Mouse (Mus musculus): ENCODE data around the gene Trim2. TPM values are rescaled to one million over a fixed set of nuclear protein-coding genes. Genes with fewer than 3 reads are reported as not detected.

Gene Trim2
- total and polyA plus RNA-seq, 3 experiments, result 2.4 to 3.3 (median 2.5) TPM

DNA sequence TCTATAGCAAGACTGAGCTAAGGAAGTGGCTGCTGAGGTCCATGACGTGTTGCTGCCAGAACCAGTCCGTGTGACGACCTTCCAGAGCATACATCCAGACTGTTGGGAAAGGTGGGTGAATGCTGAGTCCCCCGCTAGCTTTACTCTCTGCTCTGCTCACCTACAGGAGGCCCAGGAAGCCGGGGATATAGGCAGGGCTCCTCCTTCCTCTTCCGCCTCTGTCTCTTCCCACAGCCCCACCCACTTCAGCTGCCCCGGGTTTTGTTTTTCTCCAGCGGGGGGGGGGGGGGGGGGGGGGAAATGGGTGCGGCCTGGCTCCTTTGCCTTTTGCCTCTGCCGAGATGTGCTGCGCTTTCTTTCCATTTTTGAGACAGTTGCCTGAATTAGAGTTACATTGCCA is 30.9 kb upstream of the Trim2 start:
- TF ChIP-seq MYC (IDR thresholded peaks at IDR 0.05; ENCODE audit: low read depth, low read length) (no peak), ELF1 (IDR thresholded peaks at IDR 0.05; ENCODE audit: low read depth, low read length) (peak; percentile 85), RCOR1 (conservative IDR thresholded peaks at IDR 0.05; ENCODE audit: low read depth, low read length) (no peak), MAFK (IDR thresholded peaks at IDR 0.05; ENCODE audit: insufficient replicate concordance, low read length) (no peak), ZNF384 (IDR thresholded peaks at IDR 0.05; ENCODE audit: low read depth, low read length) (no peak), NRF1 (IDR thresholded peaks at IDR 0.05; ENCODE audit: low read depth, low read length) (no peak), CHD2 (IDR thresholded peaks at IDR 0.05; ENCODE audit: low read length) (no peak), RAD21 (IDR thresholded peaks at IDR 0.05; ENCODE audit: low read depth, low read length) (no peak), POLR2AphosphoS2 (IDR thresholded peaks at IDR 0.05; ENCODE audit: low read depth, low read length) (no peak), CTCF (conservative IDR thresholded peaks at IDR 0.05 in 1 of 2, IDR thresholded peaks at IDR 0.05 in 1 of 2; ENCODE audit: low read depth in 2 of 2, low read length in 2 of 2) (no peak), HCFC1 (IDR thresholded peaks at IDR 0.05; ENCODE audit: low read depth, low read length) (peak; percentile 37), MAZ (IDR thresholded peaks at IDR 0.05; ENCODE audit: low read depth, low read length) (peak; percentile 68; the same call in 1 of the 2 replicates), ETS1 (conservative IDR thresholded peaks at IDR 0.05; ENCODE audit: low read depth, low read length) (no peak), USF1 (IDR thresholded peaks at IDR 0.05; ENCODE audit: low read depth, low read length) (no peak), PAX5 (IDR thresholded peaks at IDR 0.05; ENCODE audit: low read length) (no peak), TBP (conservative IDR thresholded peaks at IDR 0.05; ENCODE audit: low read depth, low read length) (no peak), SMC3 (IDR thresholded peaks at IDR 0.05; ENCODE audit: low read depth, low read length) (no peak), ZMIZ1 (IDR thresholded peaks at IDR 0.05; ENCODE audit: low read depth, low read length) (no peak), UBTF (IDR thresholded peaks at IDR 0.05; ENCODE audit: low read depth, low read length) (no peak), CHD1 (IDR thresholded peaks at IDR 0.05; ENCODE audit: low read depth, low read length) (no peak), SIN3A (IDR thresholded peaks at IDR 0.05; ENCODE audit: low read length) (no peak), BHLHE40 (IDR thresholded peaks at IDR 0.05; ENCODE audit: low read depth, low read length) (no peak), TCF12 (IDR thresholded peaks at IDR 0.05; ENCODE audit: low read depth, low read length) (no peak), JUND (conservative IDR thresholded peaks at IDR 0.05; ENCODE audit: low read depth, low read length) (no peak), POLR2A (IDR thresholded peaks at IDR 0.05; ENCODE audit: low read depth, low read length) (peak; percentile 69), MAX (IDR thresholded peaks at IDR 0.05; ENCODE audit: low read length) (no peak), NELFE (IDR thresholded peaks at IDR 0.05; ENCODE audit: low read depth, low read length) (no peak), USF2 (conservative IDR thresholded peaks at IDR 0.05; ENCODE audit: low read depth, low read length) (no peak), EP300 (IDR thresholded peaks at IDR 0.05; ENCODE audit: low read length) (no peak), ZKSCAN1 (IDR thresholded peaks at IDR 0.05; ENCODE audit: borderline replicate concordance, low read depth, low read length) (no peak), GABPA (IDR thresholded peaks at IDR 0.05; ENCODE audit: insufficient replicate concordance, low read depth, low read length) (no peak), JUN (IDR thresholded peaks at IDR 0.05; ENCODE audit: insufficient read depth, low read depth, low read length) (no peak)
- dilution Hi-C loops (cut with MboI; ENCODE audit: extremely low pct_ligation_motif_present, extremely low pct_unique_long_range_greater_than_20kb, low sequenced_read_pairs) (no loop called here), in situ Hi-C loops (cut with MboI; ENCODE audit: low pct_ligation_motif_present, low pct_unique_long_range_greater_than_20kb, low sequenced_read_pairs) (loop anchor here (25.0 kb wide), 2 partner anchors 325 to 550 kb away; partner anchors contain the start of gene Tmem154)
- Histone ChIP-seq H3K27ac (ENCODE audit: insufficient read depth, low read depth) (no peak overlapping the region), H3K4me2 (ENCODE audit: insufficient read depth, low read depth, poor library complexity, severe bottlenecking) (peak overlapping the region; percentile 17; the same call in 1 of the 2 replicates), H3K4me1 (ENCODE audit: control insufficient read depth in 1 of 2, insufficient read depth in 2 of 2) (peaks cover 11 to 41% of the 10 kb centered on the region in 2 experiments), H3K4me3 (replicated peaks in 1 of 3; ENCODE audit: low read depth in 2 of 3, low read length in 2 of 3, poor library complexity in 1 of 3) (peak overlapping the region; percentile 33 to 46 (median 40)), H3K9me3 (replicated peaks; ENCODE audit: low read length) (no peaks in the 10 kb centered on the region), H3K79me2 (replicated peaks; ENCODE audit: control insufficient read depth, extremely low read depth, insufficient read depth, poor library complexity, severe bottlenecking) (no peaks in the 10 kb centered on the region), H3K36me3 (replicated peaks in 1 of 2; ENCODE audit: control insufficient read depth in 1 of 2, insufficient read depth in 1 of 2, low read length in 1 of 2) (no peaks in the 10 kb centered on the region), H3K27me3 (replicated peaks) (no peaks in the 10 kb centered on the region), H3K9ac (ENCODE audit: insufficient read depth, low read depth) (0 out of 2 replicates have a peak overlapping the region, but pooled peaks have one; percentile 14)
- peak; percentile 73 for DNase-seq (ENCODE audit: extremely low read depth)

Data from CH12.LX (cell line).